Mouse (Mus musculus): ENCODE measurements around the gene Mospd2. TPM values are rescaled to one million over a fixed set of nuclear protein-coding genes. Genes with fewer than 3 reads are reported as not detected.

Gene Mospd2
- 0.53 and 0.70 TPM in 2 replicates for polyA plus RNA-seq (2012; rRNA removed)

- no peaks in the 10 kb centered on the region for H3K36me3 ChIP-seq (ENCODE audit: control insufficient read depth, insufficient read depth, low read length)
- no peaks in the 10 kb centered on the region for H3K4me1 ChIP-seq (ENCODE audit: control insufficient read depth, insufficient read depth, insufficient read length, low read length)
- H3K4me3 ChIP-seq (ENCODE audit: low read depth, low read length), result peak within 1 kb of the TSS; percentile 92
- 3% methylated on average over 26 of the region's 26 CpGs for WGBS
- peak within 1 kb of the TSS; percentile 19 for H3K27ac ChIP-seq (ENCODE audit: insufficient read depth, low read depth, low read length)
- H3K27me3 ChIP-seq (ENCODE audit: control insufficient read depth, insufficient read depth, low read length), result no peaks in the 10 kb centered on the region
- TF ChIP-seq CTCF (IDR thresholded peaks at IDR 0.05; ENCODE audit: extremely low read depth, insufficient read length, insufficient replicate concordance, low read depth, low read length) (no peak), POLR2A (IDR thresholded peaks at IDR 0.05; ENCODE audit: low read depth, low read length) (peak; percentile 36; the same call in 1 of the 2 replicates)
Measured at GRCm38 (mm10) chrX:164980193-164980775, at the start of gene Mospd2, which contains the start of gene Fancb. Mospd2 (minus strand) TSS chrX:164980375. Fancb (plus strand) TSS chrX:164980592.

GRCm38 (mm10) chrX:165004779-165005324 is 24.7 kb upstream of the Mospd2 start, which contains the start of gene Gm17604:
Gm17604 (minus strand) TSS chrX:165004829.
- Histone ChIP-seq H3K27ac (ENCODE audit: insufficient read depth, low read depth, low read length) (no peak within 1 kb of the TSS), H3K27me3 (ENCODE audit: control insufficient read depth, insufficient read depth, low read length) (no peaks in the 10 kb centered on the region)
- TF ChIP-seq CTCF (IDR thresholded peaks at IDR 0.05; ENCODE audit: extremely low read depth, insufficient read length, insufficient replicate concordance, low read depth, low read length) (no peak), POLR2A (IDR thresholded peaks at IDR 0.05; ENCODE audit: low read depth, low read length) (no peak)

GRCm38 (mm10) chrX:165003141-165003540 is 23.0 kb upstream of the Mospd2 start:
- 35% methylated on average over 4 of the region's 4 CpGs for WGBS
- Histone ChIP-seq H3K27me3 (ENCODE audit: control insufficient read depth, insufficient read depth, low read length) (no peaks in the 10 kb centered on the region), H3K27ac (ENCODE audit: insufficient read depth, low read depth, low read length) (no peak overlapping the region), H3K36me3 (ENCODE audit: control insufficient read depth, insufficient read depth, low read length) (no peaks in the 10 kb centered on the region), H3K4me3 (ENCODE audit: low read depth, low read length) (no peak overlapping the region), H3K4me1 (ENCODE audit: control insufficient read depth, insufficient read depth, insufficient read length, low read length) (0 out of 2 replicates have a peak, but pooled peaks cover 2% of the 10 kb centered on the region)
- TF ChIP-seq CTCF (IDR thresholded peaks at IDR 0.05; ENCODE audit: extremely low read depth, insufficient read length, insufficient replicate concordance, low read depth, low read length) (no peak), POLR2A (IDR thresholded peaks at IDR 0.05; ENCODE audit: low read depth, low read length) (no peak)

More at GRCm38 (mm10) chrX:165004779-165005324, 24.7 kb upstream of the Mospd2 start, which contains the start of gene Gm17604:
- no peak within 1 kb of the TSS for H3K4me3 ChIP-seq (ENCODE audit: low read depth, low read length)
- 0 out of 2 replicates have a peak, but pooled peaks cover 2% of the 10 kb centered on the region for H3K4me1 ChIP-seq (ENCODE audit: control insufficient read depth, insufficient read depth, insufficient read length, low read length)
- H3K36me3 ChIP-seq (ENCODE audit: control insufficient read depth, insufficient read depth, low read length), result no peaks in the 10 kb centered on the region

DNA sequence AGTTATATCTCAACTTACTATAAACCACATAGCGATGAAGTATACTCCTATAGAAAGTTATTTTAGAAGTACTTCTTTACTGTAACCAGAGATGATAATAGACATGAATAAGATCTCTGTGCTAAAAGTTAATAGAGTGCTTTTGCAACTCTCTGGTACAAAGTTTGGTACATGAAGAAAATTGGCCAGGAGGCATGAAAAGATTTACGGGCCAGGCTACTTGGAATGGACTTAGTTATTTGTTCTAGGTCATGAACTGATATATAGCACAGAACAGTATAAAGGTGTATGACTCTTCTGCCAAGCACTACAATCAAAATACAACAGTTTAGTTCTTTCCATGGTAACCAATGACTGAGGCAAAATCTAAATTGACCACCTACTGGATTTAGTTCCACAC is 1.3 kb downstream of the Mospd2 start:
- no peaks in the 10 kb centered on the region for H3K4me1 ChIP-seq (ENCODE audit: control insufficient read depth, insufficient read depth, insufficient read length, low read length)
- H3K27ac ChIP-seq (ENCODE audit: insufficient read depth, low read depth, low read length), result no peak overlapping the region
- no peaks in the 10 kb centered on the region for H3K36me3 ChIP-seq (ENCODE audit: control insufficient read depth, insufficient read depth, low read length)
- no peak for TF ChIP-seq CTCF (IDR thresholded peaks at IDR 0.05; ENCODE audit: extremely low read depth, insufficient read length, insufficient replicate concordance, low read depth, low read length)
- TF ChIP-seq POLR2A (IDR thresholded peaks at IDR 0.05; ENCODE audit: low read depth, low read length), result no peak
- H3K27me3 ChIP-seq (ENCODE audit: control insufficient read depth, insufficient read depth, low read length), result no peaks in the 10 kb centered on the region
- whole genome bisulfite sequencing, result 83% methylated on average over 2 of the region's 2 CpGs
- no peak overlapping the region for H3K4me3 ChIP-seq (ENCODE audit: low read depth, low read length)

DNA sequence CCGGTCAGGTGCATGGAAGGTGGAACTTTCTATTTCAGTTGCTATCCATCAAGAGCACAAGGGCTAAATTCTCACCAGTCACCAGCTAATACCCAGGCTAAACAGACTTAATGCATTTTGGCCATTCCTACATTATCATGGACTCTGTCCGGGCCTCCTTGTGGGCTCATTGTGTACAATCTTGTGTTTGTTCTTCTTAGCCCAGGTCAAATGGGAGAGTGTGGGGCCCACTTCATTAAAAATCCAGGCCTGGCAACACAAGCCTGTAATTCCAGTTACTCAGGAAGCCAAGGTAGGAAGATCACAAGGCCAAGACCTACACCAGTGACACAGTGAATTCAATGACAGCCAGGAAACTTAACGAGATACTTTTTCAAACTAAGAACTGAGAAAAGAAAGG is 9.0 kb downstream of the Mospd2 start:
- Histone ChIP-seq H3K36me3 (ENCODE audit: control insufficient read depth, insufficient read depth, low read length) (no peaks in the 10 kb centered on the region), H3K4me3 (ENCODE audit: low read depth, low read length) (no peak overlapping the region), H3K27me3 (ENCODE audit: control insufficient read depth, insufficient read depth, low read length) (no peaks in the 10 kb centered on the region), H3K27ac (ENCODE audit: insufficient read depth, low read depth, low read length) (no peak overlapping the region), H3K4me1 (ENCODE audit: control insufficient read depth, insufficient read depth, insufficient read length, low read length) (no peaks in the 10 kb centered on the region)
- WGBS, result 62% methylated on average over 3 of the region's 3 CpGs
- TF ChIP-seq POLR2A (IDR thresholded peaks at IDR 0.05; ENCODE audit: low read depth, low read length), result no peak
- no peak for TF ChIP-seq CTCF (IDR thresholded peaks at IDR 0.05; ENCODE audit: extremely low read depth, insufficient read length, insufficient replicate concordance, low read depth, low read length)

- no peak for TF ChIP-seq CTCF (IDR thresholded peaks at IDR 0.05; ENCODE audit: extremely low read depth, insufficient read length, insufficient replicate concordance, low read depth, low read length)
- TF ChIP-seq POLR2A (IDR thresholded peaks at IDR 0.05; ENCODE audit: low read depth, low read length), result no peak
- Histone ChIP-seq H3K4me3 (ENCODE audit: low read depth, low read length) (no peak overlapping the region), H3K36me3 (ENCODE audit: control insufficient read depth, insufficient read depth, low read length) (0 out of 2 replicates have a peak, but pooled peaks cover 5% of the 10 kb centered on the region), H3K27me3 (ENCODE audit: control insufficient read depth, insufficient read depth, low read length) (no peaks in the 10 kb centered on the region), H3K4me1 (ENCODE audit: control insufficient read depth, insufficient read depth, insufficient read length, low read length) (no peaks in the 10 kb centered on the region), H3K27ac (ENCODE audit: insufficient read depth, low read depth, low read length) (no peak overlapping the region)
- WGBS, result 75% methylated on average over 3 of the region's 3 CpGs
Measured at GRCm38 (mm10) chrX:164965750-164966448, 14.3 kb downstream of the Mospd2 start.
